Mouse (Mus musculus) CD8-positive naive resting alpha-beta T cell, adult 2 months (primary cell): ENCODE results near the gene Wfdc10.

Experiments used
- DNase-seq, 2 experiments: peaks; one replicate each; pipeline ENCODE4 v3.0.0; 2022; ENCODE audit warnings: low read depth in 2 of 2, low spot score in 2 of 2

Wfdc10 gene

GRCm38 (mm10) chr2:164700959-164701358 lies 45.1 kb downstream of the Wfdc10 start:
- no peak for DNase-seq

- DNase-seq = no peak
Measured at GRCm38 (mm10) chr2:164701761-164702160, 45.9 kb downstream of the Wfdc10 start.

GRCm38 (mm10) chr2:164704235-164704634 lies 48.4 kb downstream of the Wfdc10 start:
- no peak for DNase-seq

DNA sequence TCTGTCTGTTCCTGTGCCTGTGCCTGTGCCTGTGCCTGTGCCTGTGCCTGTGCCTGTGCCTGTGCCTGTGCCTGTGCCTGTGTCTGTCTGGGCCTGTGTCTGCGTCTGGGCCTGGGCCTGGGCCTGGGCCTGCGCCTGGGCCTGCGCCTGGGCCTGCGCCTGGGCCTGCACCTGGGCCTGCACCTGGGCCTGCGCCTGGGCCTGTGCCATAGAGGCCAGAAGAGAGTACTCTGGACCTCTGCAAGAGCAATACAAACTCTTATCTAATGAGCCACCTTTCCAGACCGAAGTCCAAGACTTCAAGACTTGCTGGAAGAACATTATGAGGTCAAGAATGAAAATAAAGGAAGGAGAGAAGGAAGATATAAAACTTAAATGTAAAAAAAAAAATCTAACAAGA lies 49.5 kb downstream of the Wfdc10 start:
- DNase-seq = no peak

GRCm38 (mm10) chr2:164705991-164706390 lies 50.1 kb downstream of the Wfdc10 start:
- DNase-seq = no peak
